Mouse (Mus musculus): Measurements from ENCODE around the gene Atg13. TPM values are rescaled to one million over a fixed set of nuclear protein-coding genes. Genes with fewer than 3 reads are reported as not detected.

The Atg13 gene
- total RNA-seq, 2 experiments from 2014 or later, result 10.7 to 21.4 TPM

GRCm38 (mm10) chr2:91650360-91650995 lies 59.9 kb downstream of the Atg13 start:
- peak; percentile 41 for ATAC-seq (replicated peaks; ENCODE audit: low FRiP score, poor library complexity, severe bottlenecking)

GRCm38 (mm10) chr2:91649553-91650359 lies 60.6 kb downstream of the Atg13 start, which contains the start of the genes Zfp408 and Arhgap1:
Gene Zfp408 (minus strand): TSS chr2:91649791.
Gene Arhgap1 (plus strand): TSS chr2:91649860.
- ATAC-seq (replicated peaks; ENCODE audit: low FRiP score, poor library complexity, severe bottlenecking), result peak; percentile 92

GRCm38 (mm10) chr2:91649152-91649551 lies 61.2 kb downstream of the Atg13 start:
- no peak for ATAC-seq (replicated peaks; ENCODE audit: low FRiP score, poor library complexity, severe bottlenecking)

GRCm38 (mm10) chr2:91646733-91647132 lies 63.6 kb downstream of the Atg13 start:
- no peak for ATAC-seq (replicated peaks; ENCODE audit: low FRiP score, poor library complexity, severe bottlenecking)

DNA sequence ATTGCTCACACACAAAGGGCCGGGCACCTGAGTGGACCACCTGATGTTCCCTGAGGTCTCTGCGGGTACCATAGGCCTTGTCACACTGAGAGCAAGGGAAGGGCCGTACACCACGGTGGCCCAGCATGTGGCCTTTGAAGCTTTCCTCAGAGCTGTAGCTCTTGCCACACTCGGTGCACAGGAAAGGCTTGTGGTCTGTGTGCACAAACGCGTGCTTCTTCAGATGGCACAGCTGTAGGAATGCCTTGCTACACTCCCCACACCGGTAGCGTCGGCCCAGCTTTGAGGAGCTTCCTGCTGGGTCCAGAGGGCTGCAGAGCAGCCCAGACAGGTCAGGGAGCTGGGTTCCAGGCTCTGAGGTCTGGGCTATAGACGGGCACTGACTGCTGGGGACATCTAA lies 64.6 kb downstream of the Atg13 start:
- no peak for ATAC-seq (replicated peaks; ENCODE audit: low FRiP score, poor library complexity, severe bottlenecking)

DNA sequence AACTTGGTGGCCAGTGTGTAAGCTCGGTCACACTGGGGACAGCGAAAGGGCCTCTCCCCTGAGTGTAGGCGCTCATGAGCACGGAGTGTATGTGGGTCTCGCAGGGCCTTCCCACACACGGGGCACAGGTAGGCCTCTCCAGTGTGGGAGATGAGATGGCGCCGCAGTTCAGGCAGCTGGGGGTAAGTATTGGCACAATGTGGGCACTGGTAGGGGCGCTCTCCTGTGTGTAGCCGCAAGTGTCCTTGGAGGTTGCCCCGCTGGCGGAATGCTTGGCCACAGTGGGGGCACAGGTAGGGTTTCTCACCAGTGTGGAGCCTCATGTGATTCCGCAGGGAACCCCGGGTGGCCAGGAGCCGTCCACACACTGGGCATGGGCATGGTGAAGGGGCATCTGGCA lies 65.0 kb downstream of the Atg13 start:
- no peak for ATAC-seq (replicated peaks; ENCODE audit: low FRiP score, poor library complexity, severe bottlenecking)

- ATAC-seq (replicated peaks; ENCODE audit: low FRiP score, poor library complexity, severe bottlenecking), result no peak
Observed at GRCm38 (mm10) chr2:91644021-91644420, 66.4 kb downstream of the Atg13 start.

GRCm38 (mm10) chr2:91642825-91643415 lies 67.5 kb downstream of the Atg13 start:
- ATAC-seq (replicated peaks; ENCODE audit: low FRiP score, poor library complexity, severe bottlenecking), result peak; percentile 73

DNA sequence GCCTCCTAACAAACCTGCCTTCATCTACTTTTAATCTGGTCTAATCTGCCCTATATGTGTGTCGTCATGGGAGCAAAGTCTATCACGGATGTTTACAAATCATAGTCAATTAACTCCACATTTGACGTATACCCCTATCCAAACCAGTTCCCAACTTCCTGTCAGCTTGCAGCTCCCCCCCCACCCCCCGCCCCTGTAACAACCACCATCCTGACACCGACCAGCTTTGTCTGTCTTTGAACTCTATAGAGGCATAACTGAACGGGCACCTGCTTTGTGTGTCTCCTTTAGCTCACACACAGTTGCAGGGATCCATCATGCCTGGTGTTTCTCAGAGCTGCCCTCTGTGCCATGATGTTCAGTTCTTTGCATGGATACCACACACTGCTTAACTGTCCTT lies 71.4 kb downstream of the Atg13 start:
- ATAC-seq (replicated peaks; ENCODE audit: low FRiP score, poor library complexity, severe bottlenecking), result no peak

- ATAC-seq (replicated peaks; ENCODE audit: low FRiP score, poor library complexity, severe bottlenecking), result no peak
Observed at GRCm38 (mm10) chr2:91636727-91637338, 73.5 kb downstream of the Atg13 start.

DNA sequence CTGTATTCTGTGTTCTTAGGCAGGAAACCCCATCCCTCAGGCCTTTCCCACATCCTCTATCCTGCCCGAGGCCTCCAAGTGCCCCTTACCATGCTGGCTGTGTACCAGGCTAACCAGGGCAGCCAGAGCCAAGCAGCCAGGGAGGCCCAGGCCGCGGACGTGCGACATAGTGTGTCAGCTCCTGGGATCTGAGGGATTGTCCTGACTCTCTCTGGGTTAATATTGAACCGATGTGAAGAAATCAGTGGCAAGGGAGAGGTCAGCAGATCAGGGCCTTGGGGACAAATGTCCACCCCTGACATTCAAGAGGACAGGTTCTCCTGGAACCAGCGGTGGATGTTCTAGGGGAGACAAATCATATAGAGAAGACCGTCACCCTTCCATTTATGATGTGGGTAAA lies 74.1 kb downstream of the Atg13 start, which contains the start of gene F2:
TSS of gene F2 (minus strand) at position 186 of the 400 bp plus-strand sequence.
- no peak for ATAC-seq (replicated peaks; ENCODE audit: low FRiP score, poor library complexity, severe bottlenecking)

- ATAC-seq (replicated peaks; ENCODE audit: low FRiP score, poor library complexity, severe bottlenecking), result no peak
Observed at GRCm38 (mm10) chr2:91635486-91635885, 74.9 kb downstream of the Atg13 start.

- peak; percentile 55; the same call in 1 of the 2 replicates for ATAC-seq (replicated peaks; ENCODE audit: low FRiP score, poor library complexity, severe bottlenecking)
Observed at GRCm38 (mm10) chr2:91634841-91635240, 75.5 kb downstream of the Atg13 start.

GRCm38 (mm10) chr2:91633334-91633977 lies 76.9 kb downstream of the Atg13 start:
- no peak for ATAC-seq (replicated peaks; ENCODE audit: low FRiP score, poor library complexity, severe bottlenecking)

DNA sequence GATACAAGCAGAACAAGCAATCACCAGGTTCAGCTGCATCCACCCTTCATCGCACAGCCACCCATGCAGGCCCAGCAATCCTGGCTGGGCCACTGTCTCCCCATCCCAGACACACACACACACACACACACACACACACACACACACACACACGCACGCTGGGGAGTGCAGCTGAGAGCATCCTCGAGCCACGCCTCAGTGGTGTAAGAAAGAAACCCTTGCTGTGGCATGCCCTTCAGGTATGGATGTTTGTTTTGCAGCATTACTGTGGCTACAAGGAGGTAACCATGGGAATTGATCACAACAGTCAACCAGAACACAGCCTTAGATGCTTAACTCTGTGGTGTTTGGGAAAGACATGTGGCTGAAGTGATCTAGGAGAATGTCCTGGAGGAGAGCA lies 78.1 kb downstream of the Atg13 start:
- ATAC-seq (replicated peaks; ENCODE audit: low FRiP score, poor library complexity, severe bottlenecking), result no peak

DNA sequence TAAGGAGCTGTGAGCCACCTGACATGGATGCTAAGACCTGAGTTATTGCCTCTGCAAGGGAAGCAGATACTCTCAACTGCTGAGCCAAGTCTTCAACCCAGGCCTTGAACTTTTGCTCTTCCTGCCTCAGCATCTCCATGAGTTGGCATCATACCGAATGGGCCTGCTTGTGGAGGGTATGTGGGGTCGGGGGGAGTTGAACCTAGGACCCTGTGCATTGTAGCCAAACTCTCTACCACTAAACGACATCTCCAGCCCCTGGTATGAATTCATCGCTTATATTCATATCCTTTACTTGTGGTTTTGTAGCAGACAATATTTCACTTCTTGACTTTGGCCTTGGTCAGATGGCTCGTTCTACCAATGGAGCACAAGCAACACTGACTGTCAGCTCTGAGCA lies 78.5 kb downstream of the Atg13 start:
- ATAC-seq (replicated peaks; ENCODE audit: low FRiP score, poor library complexity, severe bottlenecking), result no peak

DNA sequence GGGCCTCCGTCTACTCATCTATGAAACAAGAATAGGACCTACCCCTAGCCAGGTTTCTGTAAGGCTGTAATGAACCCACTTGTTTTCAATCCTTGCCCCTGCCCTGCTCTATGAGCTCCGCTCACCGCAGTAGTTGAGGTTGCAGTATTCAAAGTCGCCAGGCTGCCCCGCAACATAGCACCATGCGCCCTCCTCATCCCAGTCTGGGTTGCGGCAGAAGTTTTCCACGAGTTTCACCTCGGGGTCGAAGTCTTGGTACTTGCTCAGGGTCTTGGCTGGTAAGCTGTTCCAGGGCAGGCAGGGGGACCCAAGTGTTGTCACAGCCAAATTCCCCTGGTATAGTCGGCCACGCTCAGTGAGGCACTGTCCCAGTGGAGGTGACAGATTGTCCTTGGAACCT lies 80.0 kb downstream of the Atg13 start:
- ATAC-seq (replicated peaks; ENCODE audit: low FRiP score, poor library complexity, severe bottlenecking), result no peak

DNA sequence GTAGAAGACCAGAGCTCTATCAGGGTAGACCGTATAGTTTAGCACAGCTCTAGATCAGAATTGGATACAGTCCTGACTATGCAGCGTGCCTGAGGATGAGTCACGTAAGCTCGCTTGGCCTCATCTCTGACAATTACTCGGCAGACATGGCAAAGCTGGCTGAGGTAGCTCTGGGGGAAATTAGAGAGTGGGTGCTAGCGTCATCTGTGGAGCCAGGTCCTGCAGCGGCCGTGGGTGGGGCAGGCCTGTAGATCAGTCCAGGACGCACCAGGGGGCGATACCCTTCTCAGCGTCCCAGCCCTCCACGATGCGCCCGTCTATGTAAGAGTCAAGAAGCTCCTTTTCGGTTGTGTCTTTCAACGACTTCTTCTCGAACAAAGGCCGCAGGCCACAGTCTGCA lies 80.7 kb downstream of the Atg13 start:
- ATAC-seq (replicated peaks; ENCODE audit: low FRiP score, poor library complexity, severe bottlenecking), result no peak

DNA sequence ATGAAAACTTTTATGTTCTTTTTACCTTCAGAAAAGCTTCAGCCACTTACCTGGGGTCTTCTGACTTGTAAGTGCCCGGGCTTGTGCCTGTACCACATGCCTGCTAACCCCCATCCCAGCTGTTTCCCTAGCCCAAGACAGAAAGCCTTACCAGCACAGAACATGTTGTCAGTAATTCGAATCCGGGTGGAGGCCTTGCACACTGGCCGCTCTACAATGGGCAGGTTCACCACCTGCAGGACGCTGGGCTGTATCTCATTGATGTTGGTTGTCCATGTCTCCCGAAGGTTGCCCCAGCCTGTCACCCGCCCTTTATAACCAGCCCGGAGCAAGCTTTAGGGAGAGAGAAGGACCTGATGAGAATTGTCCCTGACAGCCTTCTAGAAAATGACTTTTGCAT lies 82.2 kb downstream of the Atg13 start:
- no peak for ATAC-seq (replicated peaks; ENCODE audit: low FRiP score, poor library complexity, severe bottlenecking)

GRCm38 (mm10) chr2:91627486-91627885 lies 82.9 kb downstream of the Atg13 start:
- ATAC-seq (replicated peaks; ENCODE audit: low FRiP score, poor library complexity, severe bottlenecking), result no peak
